Mouse (Mus musculus): ENCODE measurements around the gene Ctnnbl1. TPM values are rescaled to one million over a fixed set of nuclear protein-coding genes. Genes with fewer than 3 reads are reported as not detected.
A peak's percentile ranks its signal among the peaks of the same experiment; 100 is the strongest.

The Ctnnbl1 gene
- polyA plus RNA-seq, 1 experiment from 2014 or later = 87.8 TPM

- Histone ChIP-seq H3K4me3 (replicated peaks) (no peak overlapping the region), H3K27ac (no peak overlapping the region), H3K4me1 (replicated peaks) (peaks cover 21% of the 10 kb centered on the region), H3K4me2 (replicated peaks) (no peak overlapping the region), H3K36me3 (peaks cover 33% of the 10 kb centered on the region), H3K9ac (replicated peaks) (no peak overlapping the region), H3K9me3 (no peaks in the 10 kb centered on the region), H3K27me3 (no peaks in the 10 kb centered on the region)
- ATAC-seq = no peak
- 95% methylated on average over 13 of the region's 13 CpGs for WGBS
Measured at GRCm38 (mm10) chr2:157838206-157838923, 101.2 kb downstream of the Ctnnbl1 start.

- Histone ChIP-seq H3K27me3 (no peaks in the 10 kb centered on the region), H3K9me3 (no peaks in the 10 kb centered on the region), H3K27ac (peak overlapping the region; percentile 58), H3K4me1 (replicated peaks) (peaks cover 21% of the 10 kb centered on the region), H3K4me3 (replicated peaks) (no peak overlapping the region), H3K9ac (replicated peaks) (no peak overlapping the region), H3K4me2 (replicated peaks) (no peak overlapping the region), H3K36me3 (peaks cover 33% of the 10 kb centered on the region)
- 0 out of 2 replicates have a peak, but pooled peaks have one; percentile 17 for ATAC-seq
Measured at GRCm38 (mm10) chr2:157840641-157841078, 103.5 kb downstream of the Ctnnbl1 start.

GRCm38 (mm10) chr2:157841121-157841520 is 103.9 kb downstream of the Ctnnbl1 start:
- ATAC-seq = 0 out of 2 replicates have a peak, but pooled peaks have one; percentile 50

GRCm38 (mm10) chr2:157844746-157845145 is 107.5 kb downstream of the Ctnnbl1 start:
- H3K4me2 ChIP-seq (replicated peaks) = no peak overlapping the region
- H3K9me3 ChIP-seq = no peaks in the 10 kb centered on the region
- no peak overlapping the region for H3K4me3 ChIP-seq (replicated peaks)
- H3K27ac ChIP-seq = no peak overlapping the region
- no peak overlapping the region for H3K9ac ChIP-seq (replicated peaks)
- WGBS = 81% methylated on average over 2 of the region's 2 CpGs
- H3K27me3 ChIP-seq = no peaks in the 10 kb centered on the region
- no peak for ATAC-seq
- peaks cover 18% of the 10 kb centered on the region for H3K4me1 ChIP-seq (replicated peaks)
- H3K36me3 ChIP-seq = peaks cover 5% of the 10 kb centered on the region; the same call in 1 of the 2 replicates

More at GRCm38 (mm10) chr2:157841121-157841520, 103.9 kb downstream of the Ctnnbl1 start:
- WGBS = 63% methylated on average over 6 of the region's 6 CpGs
- H3K9me3 ChIP-seq = no peaks in the 10 kb centered on the region
- H3K4me1 ChIP-seq (replicated peaks) = peaks cover 21% of the 10 kb centered on the region
- no peak overlapping the region for H3K4me2 ChIP-seq (replicated peaks)
- H3K27ac ChIP-seq = peak overlapping the region; percentile 37
- H3K9ac ChIP-seq (replicated peaks) = no peak overlapping the region
- peaks cover 33% of the 10 kb centered on the region for H3K36me3 ChIP-seq
- no peak overlapping the region for H3K4me3 ChIP-seq (replicated peaks)
- H3K27me3 ChIP-seq = no peaks in the 10 kb centered on the region

- Histone ChIP-seq H3K27ac (no peak overlapping the region), H3K4me3 (replicated peaks) (no peak overlapping the region), H3K9ac (replicated peaks) (no peak overlapping the region), H3K4me1 (replicated peaks) (peaks cover 12% of the 10 kb centered on the region), H3K9me3 (no peaks in the 10 kb centered on the region), H3K27me3 (no peaks in the 10 kb centered on the region), H3K4me2 (replicated peaks) (no peak overlapping the region), H3K36me3 (peaks cover 4% of the 10 kb centered on the region; the same call in 1 of the 2 replicates)
- 85% methylated on average over 5 of the region's 5 CpGs for WGBS
- ATAC-seq = no peak
Measured at GRCm38 (mm10) chr2:157845831-157846230, 108.6 kb downstream of the Ctnnbl1 start.

- no peak for ATAC-seq
- 89% methylated on average over 3 of the region's 3 CpGs for WGBS
Measured at GRCm38 (mm10) chr2:157853135-157853534, 115.9 kb downstream of the Ctnnbl1 start.

GRCm38 (mm10) chr2:157855814-157856213 is 118.6 kb downstream of the Ctnnbl1 start:
- Histone ChIP-seq H3K36me3 (no peaks in the 10 kb centered on the region), H3K4me3 (replicated peaks) (no peak overlapping the region), H3K27ac (no peak overlapping the region), H3K27me3 (no peaks in the 10 kb centered on the region), H3K9ac (replicated peaks) (no peak overlapping the region), H3K4me1 (replicated peaks) (peaks cover 35% of the 10 kb centered on the region), H3K9me3 (no peaks in the 10 kb centered on the region), H3K4me2 (replicated peaks) (no peak overlapping the region)
- 91% methylated on average over 6 of the region's 6 CpGs for WGBS
- ATAC-seq = no peak

More at GRCm38 (mm10) chr2:157853135-157853534, 115.9 kb downstream of the Ctnnbl1 start:
- Histone ChIP-seq H3K4me2 (replicated peaks) (no peak overlapping the region), H3K27me3 (no peaks in the 10 kb centered on the region), H3K9me3 (no peaks in the 10 kb centered on the region), H3K4me3 (replicated peaks) (no peak overlapping the region), H3K4me1 (replicated peaks) (peaks cover 14% of the 10 kb centered on the region), H3K36me3 (no peaks in the 10 kb centered on the region), H3K27ac (no peak overlapping the region), H3K9ac (replicated peaks) (no peak overlapping the region)

GRCm38 (mm10) chr2:157857496-157857895 is 120.3 kb downstream of the Ctnnbl1 start:
- H3K36me3 ChIP-seq = no peaks in the 10 kb centered on the region

GRCm38 (mm10) chr2:157858317-157858716 is 121.1 kb downstream of the Ctnnbl1 start:
- Histone ChIP-seq H3K4me1 (replicated peaks) (peaks cover 47% of the 10 kb centered on the region), H3K4me2 (replicated peaks) (no peak overlapping the region), H3K4me3 (replicated peaks) (no peak overlapping the region), H3K36me3 (no peaks in the 10 kb centered on the region), H3K9ac (replicated peaks) (no peak overlapping the region), H3K27ac (peak overlapping the region; percentile 81), H3K27me3 (no peaks in the 10 kb centered on the region), H3K9me3 (no peaks in the 10 kb centered on the region)
- 82% methylated on average over 7 of the region's 7 CpGs for WGBS
- ATAC-seq = no peak

More at GRCm38 (mm10) chr2:157857496-157857895, 120.3 kb downstream of the Ctnnbl1 start:
- WGBS = 79% methylated on average over 3 of the region's 3 CpGs
- no peak overlapping the region for H3K4me2 ChIP-seq (replicated peaks)
- ATAC-seq = no peak
- no peak overlapping the region for H3K4me3 ChIP-seq (replicated peaks)
- H3K27me3 ChIP-seq = no peaks in the 10 kb centered on the region
- no peak overlapping the region for H3K27ac ChIP-seq
- peaks cover 47% of the 10 kb centered on the region for H3K4me1 ChIP-seq (replicated peaks)
- no peaks in the 10 kb centered on the region for H3K9me3 ChIP-seq
- no peak overlapping the region for H3K9ac ChIP-seq (replicated peaks)

- H3K4me2 ChIP-seq (replicated peaks) = no peak overlapping the region
- no peaks in the 10 kb centered on the region for H3K36me3 ChIP-seq
- H3K9ac ChIP-seq (replicated peaks) = 0 out of 2 replicates have a peak overlapping the region, but pooled peaks have one; percentile 14
- H3K27me3 ChIP-seq = no peaks in the 10 kb centered on the region
- peaks cover 47% of the 10 kb centered on the region for H3K4me1 ChIP-seq (replicated peaks)
- H3K9me3 ChIP-seq = no peaks in the 10 kb centered on the region
- peak overlapping the region; percentile 81 for H3K27ac ChIP-seq
- 77% methylated on average over 8 of the region's 8 CpGs for WGBS
- no peak overlapping the region for H3K4me3 ChIP-seq (replicated peaks)
- ATAC-seq = peak; percentile 35; the same call in 1 of the 2 replicates
Measured at GRCm38 (mm10) chr2:157859046-157859701, 122.0 kb downstream of the Ctnnbl1 start.

- Histone ChIP-seq H3K27ac (peak overlapping the region; percentile 48), H3K9me3 (no peaks in the 10 kb centered on the region), H3K4me3 (replicated peaks) (no peak overlapping the region), H3K9ac (replicated peaks) (no peak overlapping the region), H3K27me3 (no peaks in the 10 kb centered on the region), H3K4me1 (replicated peaks) (peaks cover 40% of the 10 kb centered on the region), H3K36me3 (no peaks in the 10 kb centered on the region), H3K4me2 (replicated peaks) (no peak overlapping the region)
- WGBS = 70% methylated on average over 10 of the region's 10 CpGs
- ATAC-seq = 0 out of 2 replicates have a peak, but pooled peaks have one; percentile 38
Measured at GRCm38 (mm10) chr2:157861273-157861944, 124.2 kb downstream of the Ctnnbl1 start.

- H3K9me3 ChIP-seq = no peaks in the 10 kb centered on the region
- peaks cover 37% of the 10 kb centered on the region for H3K4me1 ChIP-seq (replicated peaks)
- no peak overlapping the region for H3K4me2 ChIP-seq (replicated peaks)
- no peak for ATAC-seq
- H3K9ac ChIP-seq (replicated peaks) = no peak overlapping the region
- no peak overlapping the region for H3K4me3 ChIP-seq (replicated peaks)
- 90% methylated on average over 10 of the region's 10 CpGs for WGBS
- H3K36me3 ChIP-seq = no peaks in the 10 kb centered on the region
- H3K27ac ChIP-seq = no peak overlapping the region
- H3K27me3 ChIP-seq = no peaks in the 10 kb centered on the region
Measured at GRCm38 (mm10) chr2:157862306-157862705, 125.1 kb downstream of the Ctnnbl1 start.

Measured in midbrain, embryonic 13.5 days (tissue).